Mouse (Mus musculus): ENCODE measurements around the gene Pars2. TPM values are rescaled to one million over a fixed set of nuclear protein-coding genes. Genes with fewer than 3 reads are reported as not detected.

Pars2 gene
- polyA plus RNA-seq, 1 experiment from 2014 or later: 9.7 TPM

DNA sequence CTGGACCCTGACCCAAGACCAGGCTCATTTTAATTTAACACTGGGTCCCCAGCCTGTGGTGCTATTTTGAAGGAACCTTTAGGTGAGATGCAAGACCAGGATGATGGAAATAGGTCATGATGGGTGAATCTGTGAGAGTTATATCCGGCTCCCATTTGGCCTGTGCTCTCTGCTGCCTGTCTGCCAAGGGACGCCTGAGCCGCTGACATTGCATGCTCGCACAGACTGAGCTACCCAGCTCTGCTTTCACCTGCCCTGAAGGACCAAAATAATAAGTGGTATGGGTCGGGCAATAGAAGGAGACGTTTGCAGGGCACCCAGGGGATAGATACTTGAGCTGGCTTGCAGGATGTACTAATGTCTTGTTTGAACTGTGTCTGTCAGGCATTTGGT, 6.7 kb upstream of the Pars2 start:
- peak overlapping the region; percentile 38; the same call in 1 of the 2 replicates for H3K27ac ChIP-seq (replicated peaks)
- no peak overlapping the region for H3K4me2 ChIP-seq
- no peak for ATAC-seq (ENCODE audit: low read depth)
- no peaks in the 10 kb centered on the region for H3K36me3 ChIP-seq
- no peaks in the 10 kb centered on the region for H3K9me3 ChIP-seq
- H3K9ac ChIP-seq: no peak overlapping the region
- 73% methylated on average over 6 of the region's 6 CpGs for WGBS
- no peak overlapping the region for H3K4me3 ChIP-seq
- peaks cover 21% of the 10 kb centered on the region for H3K4me1 ChIP-seq (replicated peaks)
- peaks cover 32% of the 10 kb centered on the region for H3K27me3 ChIP-seq

DNA sequence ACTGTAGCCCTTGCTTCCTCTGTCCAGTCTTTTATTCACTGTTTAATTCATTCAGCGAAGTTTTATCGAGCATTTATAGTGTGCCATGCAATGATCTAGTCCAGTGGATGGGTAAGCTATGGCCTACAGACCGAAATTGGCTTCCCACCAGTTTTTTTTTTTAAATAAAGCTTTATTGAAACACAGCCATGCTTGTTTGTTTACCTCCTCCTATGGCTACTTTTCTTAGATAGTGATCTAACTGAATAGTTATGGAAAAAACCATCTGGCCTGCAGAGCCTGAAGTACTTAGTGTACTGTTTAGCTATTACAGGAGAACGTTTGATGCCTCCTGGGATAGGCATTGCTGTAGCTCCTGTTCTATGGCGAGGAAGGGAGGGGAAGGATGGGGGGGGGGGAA, 5.1 kb upstream of the Pars2 start:
- H3K27ac ChIP-seq (replicated peaks): no peak overlapping the region
- peaks cover 32% of the 10 kb centered on the region for H3K27me3 ChIP-seq
- H3K4me1 ChIP-seq (replicated peaks): peaks cover 26% of the 10 kb centered on the region
- 75% methylated on average over 5 of the region's 5 CpGs for WGBS
- no peak overlapping the region for H3K9ac ChIP-seq
- no peaks in the 10 kb centered on the region for H3K36me3 ChIP-seq
- H3K9me3 ChIP-seq: no peaks in the 10 kb centered on the region
- H3K4me2 ChIP-seq: no peak overlapping the region
- ATAC-seq (ENCODE audit: low read depth): no peak
- H3K4me3 ChIP-seq: no peak overlapping the region

DNA sequence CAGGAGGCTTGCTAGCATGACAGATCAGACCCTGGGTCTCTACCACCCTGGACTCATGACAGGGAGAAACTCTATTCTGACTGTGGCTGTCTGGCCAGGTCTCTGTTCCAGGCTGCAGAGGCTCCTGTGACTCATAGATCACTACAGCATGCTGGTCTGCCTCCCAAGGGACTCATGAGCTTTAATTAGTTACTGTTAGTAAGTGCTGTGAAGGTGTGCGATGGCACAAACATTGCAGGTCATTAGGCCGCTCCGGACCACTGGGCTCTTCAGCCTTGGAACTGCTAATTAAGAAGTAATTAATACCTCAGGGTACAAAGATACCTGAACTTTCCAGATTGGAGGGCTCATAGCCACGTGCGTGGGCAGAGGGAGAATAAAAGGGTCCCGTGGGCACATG, 3.7 kb upstream of the Pars2 start:
- 72% methylated on average over 6 of the region's 6 CpGs for WGBS
- H3K36me3 ChIP-seq: no peaks in the 10 kb centered on the region
- ATAC-seq (ENCODE audit: low read depth): no peak
- H3K9me3 ChIP-seq: no peaks in the 10 kb centered on the region
- H3K27ac ChIP-seq (replicated peaks): no peak overlapping the region
- no peak overlapping the region for H3K4me3 ChIP-seq
- no peak overlapping the region for H3K9ac ChIP-seq
- H3K4me1 ChIP-seq (replicated peaks): peaks cover 34% of the 10 kb centered on the region
- no peak overlapping the region for H3K4me2 ChIP-seq
- H3K27me3 ChIP-seq: peaks cover 30% of the 10 kb centered on the region

DNA sequence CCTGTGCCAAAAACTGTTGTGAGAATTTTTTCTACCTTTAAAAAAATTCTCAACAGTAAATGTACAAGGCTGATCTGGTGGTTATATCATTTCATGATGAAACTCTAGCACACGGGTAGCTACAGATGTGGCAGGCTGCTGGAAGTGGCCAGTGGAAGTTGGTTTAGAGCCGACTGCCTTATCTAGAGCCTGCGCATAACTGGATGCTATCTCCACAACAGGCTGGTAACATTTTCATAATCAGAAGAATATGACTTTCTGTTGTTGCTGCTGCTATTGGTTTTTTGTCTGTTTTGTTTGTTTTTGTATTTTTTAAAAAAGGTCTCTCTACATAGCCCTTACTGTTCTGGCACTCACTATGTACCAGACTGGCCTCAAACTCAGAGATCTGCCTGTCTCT, 1.7 kb downstream of the Pars2 start:
- 95% methylated on average over 3 of the region's 3 CpGs for WGBS
- Histone ChIP-seq H3K4me1 (replicated peaks) (peaks cover 12% of the 10 kb centered on the region), H3K9me3 (no peaks in the 10 kb centered on the region), H3K36me3 (peaks cover 41% of the 10 kb centered on the region), H3K4me3 (no peak overlapping the region), H3K4me2 (no peak overlapping the region), H3K27ac (replicated peaks) (no peak overlapping the region), H3K27me3 (peaks cover 16% of the 10 kb centered on the region), H3K9ac (no peak overlapping the region)
- ATAC-seq (ENCODE audit: low read depth): no peak

DNA sequence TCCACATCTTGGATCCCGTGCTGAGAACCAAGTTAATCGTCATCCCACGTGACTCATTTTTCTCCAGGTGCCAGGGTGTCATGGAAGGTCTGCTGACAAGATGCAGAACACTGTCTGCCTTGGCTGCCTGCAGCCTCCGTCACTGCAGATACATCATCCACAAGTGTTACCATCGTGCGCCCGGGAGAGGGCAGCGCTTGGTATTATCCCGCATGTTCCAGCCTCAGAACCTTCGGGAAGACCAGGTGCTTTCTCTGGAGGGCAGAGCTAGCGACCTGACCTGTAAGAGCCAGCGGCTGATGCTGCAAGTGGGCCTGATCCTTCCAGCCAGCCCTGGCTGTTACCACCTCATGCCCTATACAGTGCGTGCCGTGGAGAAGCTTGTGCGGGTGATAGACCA, 2.2 kb downstream of the Pars2 start:
- no peak overlapping the region for H3K27ac ChIP-seq (replicated peaks)
- 93% methylated on average over 15 of the region's 15 CpGs for WGBS
- H3K36me3 ChIP-seq: peaks cover 45% of the 10 kb centered on the region
- H3K4me3 ChIP-seq: no peak overlapping the region
- H3K9ac ChIP-seq: no peak overlapping the region
- no peaks in the 10 kb centered on the region for H3K9me3 ChIP-seq
- ATAC-seq (ENCODE audit: low read depth): no peak
- no peak overlapping the region for H3K4me2 ChIP-seq
- H3K4me1 ChIP-seq (replicated peaks): peaks cover 12% of the 10 kb centered on the region
- peaks cover 11% of the 10 kb centered on the region for H3K27me3 ChIP-seq

DNA sequence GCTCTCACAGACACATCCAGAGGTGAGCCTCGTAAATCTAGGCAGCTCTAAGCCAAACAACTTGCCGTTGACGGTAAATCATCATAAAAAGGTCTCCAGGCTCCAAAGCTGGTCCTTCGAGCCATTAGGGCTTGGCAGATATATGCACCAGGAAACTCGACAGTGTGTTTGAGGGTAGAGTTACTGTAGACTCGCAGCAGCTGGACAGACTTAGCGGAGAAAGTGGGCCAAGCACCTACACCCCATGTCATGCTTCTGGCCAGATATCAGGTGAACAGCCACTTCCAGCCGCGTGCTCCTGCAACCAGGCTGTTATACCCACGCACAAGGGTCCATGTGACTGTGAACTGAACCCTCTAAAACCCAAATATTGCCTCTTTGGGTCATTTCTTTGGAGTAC, 4.8 kb downstream of the Pars2 start:
- H3K27ac ChIP-seq (replicated peaks): no peak overlapping the region
- no peak overlapping the region for H3K4me2 ChIP-seq
- H3K27me3 ChIP-seq: no peaks in the 10 kb centered on the region
- H3K9me3 ChIP-seq: no peaks in the 10 kb centered on the region
- 83% methylated on average over 10 of the region's 10 CpGs for WGBS
- H3K36me3 ChIP-seq: peaks cover 69% of the 10 kb centered on the region
- H3K9ac ChIP-seq: no peak overlapping the region
- H3K4me3 ChIP-seq: no peak overlapping the region
- H3K4me1 ChIP-seq (replicated peaks): peaks cover 7% of the 10 kb centered on the region
- ATAC-seq (ENCODE audit: low read depth): no peak

DNA sequence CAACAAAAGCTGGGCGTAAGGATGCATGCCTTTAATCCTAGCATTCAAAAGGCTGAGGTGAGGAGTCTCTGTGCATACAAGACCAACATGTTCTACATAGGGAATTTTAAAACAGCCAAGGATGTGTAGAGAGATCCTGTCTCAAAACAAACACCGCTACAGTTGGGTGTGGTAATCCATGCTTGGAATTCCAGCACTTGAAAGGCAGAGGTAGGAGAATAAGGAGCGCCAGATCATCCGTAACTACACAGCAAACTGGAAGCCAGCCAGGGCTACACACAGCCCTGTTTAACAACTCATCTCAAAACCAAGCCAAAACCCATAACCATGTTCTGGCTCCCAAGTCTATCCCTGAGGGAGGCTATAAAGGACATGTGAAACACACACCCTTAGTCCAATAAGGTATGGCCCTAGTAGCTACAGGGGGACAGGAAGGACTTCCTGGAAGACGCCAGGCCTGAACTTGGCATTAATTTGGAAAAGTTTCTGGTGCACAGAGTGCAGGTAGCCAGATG, 13.1 kb downstream of the Pars2 start:
- no peak overlapping the region for H3K27ac ChIP-seq (replicated peaks)
- 94% methylated on average over 5 of the region's 5 CpGs for WGBS
- H3K4me2 ChIP-seq: no peak overlapping the region
- no peak for ATAC-seq (ENCODE audit: low read depth)
- no peaks in the 10 kb centered on the region for H3K27me3 ChIP-seq
- no peaks in the 10 kb centered on the region for H3K9me3 ChIP-seq
- H3K4me1 ChIP-seq (replicated peaks): no peaks in the 10 kb centered on the region
- no peak overlapping the region for H3K4me3 ChIP-seq
- H3K36me3 ChIP-seq: peaks cover 100% of the 10 kb centered on the region
- H3K9ac ChIP-seq: no peak overlapping the region

DNA sequence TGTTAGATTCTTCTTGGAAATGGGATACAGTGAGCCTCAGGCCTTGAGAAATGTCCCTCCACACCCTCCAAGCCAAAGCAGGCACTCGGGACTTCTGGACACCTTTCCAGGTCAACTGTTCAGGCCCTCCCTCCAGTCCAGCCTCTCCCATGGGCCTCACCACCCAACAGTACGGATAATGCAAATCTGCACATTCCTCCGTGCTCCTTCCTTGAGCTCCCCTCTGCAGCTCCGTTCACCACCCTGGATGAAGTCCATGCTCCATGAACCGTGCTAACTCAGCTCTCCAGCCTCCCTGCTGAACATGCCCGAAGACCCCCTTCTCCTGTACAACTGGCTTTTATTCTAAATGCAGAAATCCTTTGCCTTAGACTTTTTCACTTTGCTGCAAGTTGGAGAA, 13.8 kb downstream of the Pars2 start:
- Histone ChIP-seq H3K27me3 (no peaks in the 10 kb centered on the region), H3K4me2 (no peak overlapping the region), H3K36me3 (peaks cover 100% of the 10 kb centered on the region), H3K9ac (no peak overlapping the region), H3K4me3 (no peak overlapping the region), H3K4me1 (replicated peaks) (no peaks in the 10 kb centered on the region), H3K9me3 (no peaks in the 10 kb centered on the region), H3K27ac (replicated peaks) (no peak overlapping the region)
- WGBS: 90% methylated on average over 6 of the region's 6 CpGs
- no peak for ATAC-seq (ENCODE audit: low read depth)

DNA sequence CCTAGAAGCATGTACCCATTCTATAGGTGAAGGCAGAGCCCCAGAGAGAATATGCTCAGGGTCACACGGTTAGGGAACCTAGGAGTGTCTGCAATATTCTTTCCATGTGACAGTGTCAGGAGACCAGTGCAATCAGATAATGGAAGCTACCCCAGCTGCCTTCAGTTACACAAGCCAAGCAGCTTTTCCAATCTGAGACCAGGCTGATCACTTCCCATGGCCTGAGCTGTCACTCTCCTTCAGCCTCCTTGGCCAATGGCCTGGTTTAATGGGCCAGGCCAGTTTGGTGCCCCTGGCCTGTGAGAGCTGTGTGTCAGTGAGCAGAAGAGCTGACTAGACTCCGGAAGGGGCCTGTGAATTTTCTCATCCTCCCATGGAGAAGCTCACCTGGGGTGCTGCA, 14.4 kb downstream of the Pars2 start:
- H3K4me1 ChIP-seq (replicated peaks): no peaks in the 10 kb centered on the region
- H3K36me3 ChIP-seq: peaks cover 100% of the 10 kb centered on the region
- H3K9me3 ChIP-seq: no peaks in the 10 kb centered on the region
- ATAC-seq (ENCODE audit: low read depth): no peak
- no peak overlapping the region for H3K4me2 ChIP-seq
- no peak overlapping the region for H3K9ac ChIP-seq
- no peak overlapping the region for H3K27ac ChIP-seq (replicated peaks)
- H3K4me3 ChIP-seq: no peak overlapping the region
- no peaks in the 10 kb centered on the region for H3K27me3 ChIP-seq
- WGBS: 98% methylated on average over 2 of the region's 2 CpGs

DNA sequence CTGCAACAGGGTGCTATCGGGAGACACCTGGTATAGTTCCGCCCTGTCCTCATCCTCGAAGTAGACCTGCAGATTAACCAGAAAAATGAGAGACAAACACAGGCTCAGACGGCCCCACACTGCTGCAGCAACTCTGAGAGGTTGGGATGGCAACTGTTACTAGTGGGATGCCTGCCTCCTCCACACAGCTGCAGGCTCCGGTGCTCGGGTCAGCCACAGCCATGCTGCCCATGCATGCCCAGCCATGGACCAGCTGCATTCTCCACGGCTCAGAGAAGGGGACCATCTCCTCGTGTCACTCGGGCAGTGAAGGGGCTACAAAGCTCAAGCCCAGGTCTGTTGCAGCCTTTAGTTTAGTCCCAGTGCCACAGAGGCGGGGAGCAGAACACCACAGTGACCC, 14.8 kb downstream of the Pars2 start:
- H3K9me3 ChIP-seq: no peaks in the 10 kb centered on the region
- H3K27ac ChIP-seq (replicated peaks): no peak overlapping the region
- ATAC-seq (ENCODE audit: low read depth): no peak
- no peak overlapping the region for H3K4me2 ChIP-seq
- no peak overlapping the region for H3K9ac ChIP-seq
- 95% methylated on average over 10 of the region's 10 CpGs for WGBS
- no peaks in the 10 kb centered on the region for H3K27me3 ChIP-seq
- H3K36me3 ChIP-seq: peaks cover 100% of the 10 kb centered on the region
- no peak overlapping the region for H3K4me3 ChIP-seq
- H3K4me1 ChIP-seq (replicated peaks): no peaks in the 10 kb centered on the region

DNA sequence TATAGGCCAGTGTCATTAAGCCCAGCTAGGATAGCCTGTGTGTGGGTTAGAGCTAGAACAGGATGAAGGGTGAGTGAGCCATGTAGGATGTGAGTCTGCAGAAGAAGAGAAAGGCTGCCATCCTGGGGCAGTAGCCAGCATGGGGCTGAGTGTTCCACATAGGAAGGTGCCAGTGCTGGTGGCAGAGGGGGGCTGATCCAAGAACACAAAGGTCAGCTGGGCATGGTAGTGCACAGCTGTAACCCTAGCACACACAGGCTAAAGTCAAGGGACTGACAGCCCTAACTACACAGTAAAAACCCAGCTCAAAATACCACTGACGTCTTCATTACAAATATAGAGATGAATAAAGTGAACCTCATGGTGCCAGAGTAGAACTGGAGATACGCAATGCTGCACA, 15.7 kb downstream of the Pars2 start:
- Histone ChIP-seq H3K9ac (no peak overlapping the region), H3K9me3 (no peaks in the 10 kb centered on the region), H3K4me1 (replicated peaks) (no peaks in the 10 kb centered on the region), H3K4me3 (no peak overlapping the region), H3K4me2 (no peak overlapping the region), H3K27ac (replicated peaks) (no peak overlapping the region), H3K36me3 (peaks cover 100% of the 10 kb centered on the region), H3K27me3 (no peaks in the 10 kb centered on the region)
- no peak for ATAC-seq (ENCODE audit: low read depth)
- 94% methylated on average over 2 of the region's 2 CpGs for WGBS

DNA sequence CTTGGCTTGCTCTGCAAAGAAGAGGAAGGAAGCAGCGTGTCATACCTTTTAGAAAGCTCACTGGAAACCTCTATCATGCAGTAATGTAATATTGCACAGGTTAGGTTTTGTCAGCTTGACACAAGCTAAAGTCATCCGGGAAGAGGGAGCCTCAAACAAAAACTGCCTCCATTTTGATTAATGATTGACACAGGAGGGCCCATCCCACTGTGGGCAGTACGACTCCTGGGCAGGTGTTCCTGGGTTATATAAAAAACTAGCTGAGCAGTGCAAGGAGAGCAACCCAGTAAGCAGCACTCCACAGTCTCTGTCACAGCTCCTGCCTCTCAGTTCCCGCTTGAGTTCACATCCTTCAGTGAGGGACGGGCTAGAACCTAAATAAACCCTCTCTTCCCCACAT, 25.9 kb downstream of the Pars2 start:
- Histone ChIP-seq H3K4me2 (no peak overlapping the region), H3K27me3 (no peaks in the 10 kb centered on the region), H3K4me3 (no peak overlapping the region), H3K4me1 (replicated peaks) (peaks cover 20% of the 10 kb centered on the region), H3K27ac (replicated peaks) (no peak overlapping the region), H3K9ac (no peak overlapping the region), H3K9me3 (no peaks in the 10 kb centered on the region), H3K36me3 (peaks cover 53% of the 10 kb centered on the region)
- 91% methylated on average over 5 of the region's 5 CpGs for WGBS
- ATAC-seq (ENCODE audit: low read depth): no peak

DNA sequence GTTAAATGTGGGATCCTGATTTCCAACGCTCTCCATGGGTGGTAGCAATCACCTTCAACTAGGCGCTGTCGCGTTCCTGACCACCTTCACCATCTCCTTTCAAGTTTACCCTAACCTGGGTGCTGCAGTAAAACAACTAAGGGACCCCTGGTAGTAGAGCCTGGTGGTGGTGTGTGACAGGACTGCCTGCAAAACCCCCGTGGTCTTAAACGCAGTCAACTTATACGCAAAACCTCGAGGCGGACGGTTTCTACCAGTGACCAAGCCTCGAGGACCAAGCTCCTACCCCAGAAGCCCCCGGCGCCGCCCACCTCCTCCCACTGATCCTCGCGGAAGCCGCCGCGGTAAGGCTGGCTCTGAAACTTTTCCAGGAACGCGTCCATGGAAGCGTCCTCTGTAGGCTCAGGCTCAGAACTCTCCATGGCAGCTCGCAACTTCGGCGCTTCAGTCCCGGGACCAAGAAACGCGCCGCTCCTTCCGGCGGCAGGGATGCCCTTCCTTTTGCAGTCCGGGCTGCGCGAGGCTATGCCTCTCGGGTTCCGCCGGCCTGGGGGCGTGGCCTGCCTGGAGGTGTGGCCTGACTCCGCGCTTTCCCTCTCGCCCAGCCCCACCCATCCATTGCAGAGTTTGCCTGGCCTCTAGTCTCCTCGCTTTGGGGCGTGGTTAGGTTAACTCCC, 27.7 kb downstream of the Pars2 start, which contains the start of gene Ttc4:
Gene Ttc4 (minus strand): TSS at position 503 of the 677 bp plus-strand sequence.
- Histone ChIP-seq H3K4me2 (peak within 1 kb of the TSS; percentile 90), H3K9me3 (no peaks in the 10 kb centered on the region), H3K27ac (replicated peaks) (no peak within 1 kb of the TSS), H3K4me3 (peak within 1 kb of the TSS; percentile 71), H3K36me3 (peaks cover 34% of the 10 kb centered on the region), H3K9ac (peak within 1 kb of the TSS; percentile 87), H3K4me1 (replicated peaks) (peaks cover 20% of the 10 kb centered on the region), H3K27me3 (no peaks in the 10 kb centered on the region)
- WGBS: under 1% methylated on average over 43 of the region's 43 CpGs
- peak; percentile 94 for ATAC-seq (ENCODE audit: low read depth)
